Comparison of ENCODE assay signal across 21 mouse cellular contexts in the genomic region with DNA sequence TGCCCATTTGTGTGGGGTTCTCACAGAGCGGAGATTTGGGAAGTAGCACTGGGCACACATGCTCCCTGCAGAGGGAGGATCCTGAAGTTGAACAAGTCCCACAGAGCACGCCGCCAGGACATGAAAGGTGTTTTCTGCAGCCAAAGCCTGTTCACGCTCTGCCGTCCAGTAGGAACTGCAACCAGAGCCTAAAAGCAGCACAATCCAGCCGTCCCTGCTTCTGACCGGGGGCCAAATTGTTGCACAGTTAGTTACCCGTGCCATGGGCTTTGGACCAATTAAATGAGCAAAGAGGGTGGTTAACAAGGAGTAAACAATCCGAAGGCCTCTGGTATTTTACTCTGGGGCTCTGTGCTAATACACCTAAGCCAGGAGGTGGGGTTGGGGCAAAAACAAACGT. TPM values are rescaled to one million over a fixed set of nuclear protein-coding genes. Genes with fewer than 3 reads are reported as not detected.
A peak's percentile ranks its signal among the peaks of the same experiment; 100 is the strongest.
DNase-seq lines count a peak whose midpoint lies in the region; ATAC-seq and TF ChIP-seq lines count a peak whose summit lies in the region.
"Had no signal": no experiment of that assay in that cellular context is flagged by ENCODE, and none has a peak within 500 bp of the region (broad histone marks: within the 10 kb centered on the region; RNA-seq: fewer than 3 reads in every experiment).

No protein-coding gene starts in this region.

- H3K9ac ChIP-seq in kidney, postnatal 0 days (ENCODE audit: low read depth, low read length): no peak overlapping the region
- H3K9ac ChIP-seq in liver, postnatal 0 days (replicated peaks): no peak overlapping the region
- H3K9ac ChIP-seq: embryonic facial prominence, embryonic 12.5 days; forebrain, postnatal 0 days; limb, embryonic 13.5 days; liver, embryonic 13.5 days had no signal

- peak; percentile 41 for DNase-seq in gastrocnemius, postnatal 14 days
- DNase-seq in gastrocnemius, postnatal 36 days: no peak
- peak; percentile 74 for DNase-seq in fat pad, adult 2 months (ENCODE audit: extremely low read depth, low read depth, low spot score)
- DNase-seq in kidney, adult 18-20 months: peak; percentile 40
- no peak for DNase-seq in kidney, postnatal 0 days (ENCODE audit: low spot score)
- DNase-seq in forebrain, embryonic 10.5 days (ENCODE audit: extremely low spot score, low spot score): no peak
- no peak for DNase-seq in liver, postnatal 0 days
- DNase-seq in heart, embryonic 10.5 days (ENCODE audit: low spot score): no peak
- DNase-seq: cerebellum, adult 8-10 months; forebrain, postnatal 0 days; liver, embryonic 13.5 days; right cerebral cortex, postnatal 25 days had no signal

- intact Hi-C loops in gastrocnemius, postnatal 14 days (cut with DNase I; ENCODE audit: low total_unique reads): no loop called here
- intact Hi-C loops in gastrocnemius, postnatal 36 days (cut with DNase I): no loop called here

- TF ChIP-seq CTCF in kidney, postnatal 0 days (IDR thresholded peaks at IDR 0.05; ENCODE audit: low read depth): 0 out of 2 replicates have a peak, but pooled peaks have one; percentile 4
- TF ChIP-seq CTCF in liver, postnatal 0 days (IDR thresholded peaks at IDR 0.05; ENCODE audit: low read depth): no peak

- no peak overlapping the region for H3K4me2 ChIP-seq in kidney, postnatal 0 days (ENCODE audit: low read length)
- no peak overlapping the region for H3K4me2 ChIP-seq in liver, postnatal 0 days (ENCODE audit: low read depth, low read length)
- H3K4me2 ChIP-seq: embryonic facial prominence, embryonic 12.5 days; heart, embryonic 11.5 days; limb, embryonic 13.5 days; liver, embryonic 13.5 days had no signal

- no peaks in the 10 kb centered on the region for H3K27me3 ChIP-seq in kidney, postnatal 0 days (ENCODE audit: insufficient read depth, low read length)
- H3K27me3 ChIP-seq in forebrain, embryonic 10.5 days (ENCODE audit: poor library complexity, severe bottlenecking): no peaks in the 10 kb centered on the region
- no peaks in the 10 kb centered on the region for H3K27me3 ChIP-seq in liver, postnatal 0 days (ENCODE audit: insufficient read depth, low read length)
- H3K27me3 ChIP-seq in heart, embryonic 10.5 days (ENCODE audit: insufficient read depth, poor library complexity, severe bottlenecking): peaks cover 20% of the 10 kb centered on the region; the same call in 1 of the 2 replicates
- H3K27me3 ChIP-seq: embryonic facial prominence, embryonic 12.5 days; limb, embryonic 13.5 days; liver, embryonic 13.5 days had no signal

- no peaks in the 10 kb centered on the region for H3K9me3 ChIP-seq in kidney, postnatal 0 days (replicated peaks; ENCODE audit: low read length)
- H3K9me3 ChIP-seq in forebrain, embryonic 10.5 days: no peaks in the 10 kb centered on the region
- H3K9me3 ChIP-seq in liver, postnatal 0 days (ENCODE audit: low read length): no peaks in the 10 kb centered on the region
- H3K9me3 ChIP-seq in heart, embryonic 10.5 days: no peaks in the 10 kb centered on the region
- H3K9me3 ChIP-seq: embryonic facial prominence, embryonic 12.5 days; limb, embryonic 13.5 days; liver, embryonic 13.5 days; midbrain, embryonic 10.5 days had no signal

- H3K27ac ChIP-seq in kidney, postnatal 0 days: no peak overlapping the region
- no peak overlapping the region for H3K27ac ChIP-seq in forebrain, embryonic 10.5 days
- no peak overlapping the region for H3K27ac ChIP-seq in liver, postnatal 0 days (ENCODE audit: low read depth)
- H3K27ac ChIP-seq in heart, embryonic 10.5 days: no peak overlapping the region
- H3K27ac ChIP-seq: embryonic facial prominence, embryonic 12.5 days; limb, embryonic 13.5 days; liver, embryonic 13.5 days; macrophage; midbrain, embryonic 10.5 days had no signal

- TF ChIP-seq EP300 in liver, postnatal 0 days (IDR thresholded peaks at IDR 0.05; ENCODE audit: low read depth): no peak

- WGBS in kidney, postnatal 0 days: 52% methylated on average over 10 of the region's 10 CpGs
- WGBS in forebrain, embryonic 10.5 days: 71% methylated on average over 10 of the region's 10 CpGs
- 67% methylated on average over 10 of the region's 10 CpGs for WGBS in liver, postnatal 0 days (ENCODE audit: insufficient replicate concordance)
- WGBS in heart, embryonic 10.5 days: 75% methylated on average over 10 of the region's 10 CpGs

- H3K4me1 ChIP-seq in kidney, postnatal 0 days (replicated peaks; ENCODE audit: insufficient read depth, low read length): no peaks in the 10 kb centered on the region
- peaks cover 24% of the 10 kb centered on the region for H3K4me1 ChIP-seq in forebrain, embryonic 10.5 days
- no peaks in the 10 kb centered on the region for H3K4me1 ChIP-seq in liver, postnatal 0 days (ENCODE audit: insufficient read depth)
- peaks cover 39% of the 10 kb centered on the region for H3K4me1 ChIP-seq in heart, embryonic 10.5 days
- H3K4me1 ChIP-seq: embryonic facial prominence, embryonic 12.5 days; liver, embryonic 13.5 days had no signal

- no peak for ATAC-seq in kidney, postnatal 0 days (replicated peaks; ENCODE audit: low FRiP score, low read depth)
- ATAC-seq in liver, postnatal 0 days: no peak
- ATAC-seq: forebrain, postnatal 0 days; inflammation-experienced regulatory T-cells, adult 6 months had no signal

- H3K36me3 ChIP-seq in kidney, postnatal 0 days (ENCODE audit: insufficient read depth, low read length): no peaks in the 10 kb centered on the region
- no peaks in the 10 kb centered on the region for H3K36me3 ChIP-seq in forebrain, embryonic 10.5 days (replicated peaks)
- H3K36me3 ChIP-seq in liver, postnatal 0 days (replicated peaks; ENCODE audit: insufficient read depth, low read length): no peaks in the 10 kb centered on the region
- no peaks in the 10 kb centered on the region for H3K36me3 ChIP-seq in heart, embryonic 10.5 days
- H3K36me3 ChIP-seq: embryonic facial prominence, embryonic 12.5 days; limb, embryonic 13.5 days; liver, embryonic 13.5 days; midbrain, embryonic 10.5 days had no signal

- H3K4me3 ChIP-seq in kidney, postnatal 0 days (replicated peaks; ENCODE audit: low read depth, low read length): no peak overlapping the region
- no peak overlapping the region for H3K4me3 ChIP-seq in forebrain, embryonic 10.5 days
- H3K4me3 ChIP-seq in liver, postnatal 0 days (ENCODE audit: low read depth, low read length): no peak overlapping the region
- H3K4me3 ChIP-seq in heart, embryonic 10.5 days: no peak overlapping the region
- H3K4me3 ChIP-seq: embryonic facial prominence, embryonic 12.5 days; erythroblast, embryonic 14.5 days; limb, embryonic 13.5 days; liver, embryonic 13.5 days; midbrain, embryonic 10.5 days had no signal

RNA-seq across cellular contexts. Expression of a gene that starts 31.4 kb away (rescaled TPM):
- under 1 TPM; 0.07 to 0.18 TPM for total RNA-seq in gastrocnemius, postnatal 14 days (2021)
- total RNA-seq in gastrocnemius, postnatal 36 days (2021): under 1 TPM in 1 of 2 experiments, not detected in 1; 0.05 TPM
- polyA plus RNA-seq in kidney, postnatal 0 days (2015; fragmentation: Nextera tagmentation; extraction: Ambion mirVana): 0.05 and 0.08 TPM in 2 replicates
- 0.02 and 0.05 TPM in 2 replicates for polyA plus RNA-seq in forebrain, embryonic 10.5 days (2016; fragmentation: Nextera tagmentation; extraction: Ambion mirVana)
- polyA plus RNA-seq in liver, postnatal 0 days (2015; fragmentation: Nextera tagmentation; extraction: Ambion mirVana): not detected in 2 replicates
- polyA plus RNA-seq in heart, embryonic 10.5 days (2016; fragmentation: Nextera tagmentation; extraction: Ambion mirVana): 0.02 and 0.03 TPM in 2 replicates
- total RNA-seq: common myeloid progenitor, adult 5-6 weeks; neutrophil, adult 5-6 weeks had no signal
- polyA plus RNA-seq: erythroblast, embryonic 14.5 days; heart, embryonic 11.5 days; inflammation-experienced regulatory T-cells, adult 6 months; liver, embryonic 13.5 days; macrophage had no signal

RNA-seq across cellular contexts. Expression of a gene that starts 55.2 kb away (rescaled TPM):
- 1,000 to 10,000 TPM; 1,630 to 1,800 TPM for total RNA-seq in gastrocnemius, postnatal 14 days (2021)
- total RNA-seq in gastrocnemius, postnatal 36 days (2021): 100 to 1,000 TPM; 572 to 675 TPM
- 1,281 and 1,429 TPM in 2 replicates for polyA plus RNA-seq in kidney, postnatal 0 days (2015; fragmentation: Nextera tagmentation; extraction: Ambion mirVana)
- polyA plus RNA-seq in forebrain, embryonic 10.5 days (2016; fragmentation: Nextera tagmentation; extraction: Ambion mirVana): 311 and 318 TPM in 2 replicates
- 258 and 272 TPM in 2 replicates for polyA plus RNA-seq in liver, postnatal 0 days (2015; fragmentation: Nextera tagmentation; extraction: Ambion mirVana)
- polyA plus RNA-seq in heart, embryonic 10.5 days (2016; fragmentation: Nextera tagmentation; extraction: Ambion mirVana): 995 and 1,097 TPM in 2 replicates
- total RNA-seq: common myeloid progenitor, adult 5-6 weeks had no signal
- polyA plus RNA-seq: inflammation-experienced regulatory T-cells, adult 6 months had no signal

Comparison
In these comparisons a context has a peak if more than half of its experiments do, and no peak if none do; other contexts are left out.
1. DNase-seq: peak in gastrocnemius, postnatal 14 days (single experiment), fat pad, adult 2 months (single experiment) and kidney, adult 18-20 months (single experiment); none in gastrocnemius, postnatal 36 days (0 of 2), kidney, postnatal 0 days (single experiment), forebrain, embryonic 10.5 days (single experiment), liver, postnatal 0 days (single experiment) and heart, embryonic 10.5 days (single experiment).